Mouse (Mus musculus) myocyte (in vitro differentiated cells): ENCODE measurements around the gene Tmbim1.

Source experiments
- CEBPB ChIP-seq: IDR thresholded peaks from 2 replicates; pipeline ENCODE4 v1.6.1; 2011; ENCODE audit warnings: mild to moderate bottlenecking, moderate library complexity; ENCODE audit not compliant: poor library complexity, insufficient read depth, severe bottlenecking
- MAX ChIP-seq: IDR thresholded peaks from one replicate; pipeline ENCODE4 v1.6.1; 2011; ENCODE audit warnings: low read depth, mild to moderate bottlenecking, control low read depth
- MYOG ChIP-seq, 3 experiments: IDR thresholded peaks; one replicate each; pipeline ENCODE4 v1.6.1; 2011; ENCODE audit warnings: control low read depth in 2 of 3, low read depth in 2 of 3, mild to moderate bottlenecking in 2 of 3; ENCODE audit not compliant: insufficient read length in 2 of 3, control insufficient read depth in 1 of 3, insufficient read depth in 1 of 3
- POLR2A ChIP-seq: IDR thresholded peaks from one replicate; pipeline ENCODE4 v1.6.1; 2011; ENCODE audit warnings: low read depth, mild to moderate bottlenecking, control low read depth, moderate library complexity; ENCODE audit not compliant: insufficient read length
- POLR2AphosphoS2 ChIP-seq: IDR thresholded peaks from one replicate; pipeline ENCODE4 v1.6.1; 2011; ENCODE audit warnings: low read depth, control low read depth; ENCODE audit not compliant: insufficient read length
- TCF12 ChIP-seq: IDR thresholded peaks from one replicate; pipeline ENCODE4 v1.6.1; 2011; ENCODE audit warnings: mild to moderate bottlenecking, control low read depth; ENCODE audit not compliant: poor library complexity, insufficient read depth, severe bottlenecking
- TCF3 ChIP-seq: IDR thresholded peaks from one replicate; pipeline ENCODE4 v1.6.1; 2011; ENCODE audit warnings: low read depth, control low read depth; ENCODE audit not compliant: insufficient read length

GRCm38 (mm10) chr1:74334607-74335006, 29.2 kb upstream of the Tmbim1 start:
- TF ChIP-seq POLR2A (no peak), TCF3 (no peak), MYOG (IDR thresholded peaks at IDR 0.05; ENCODE audit: control insufficient read depth in 1 of 3, insufficient read depth in 1 of 3, insufficient read length in 2 of 3, low read depth in 2 of 3) (no peak), CEBPB (no peak), POLR2AphosphoS2 (no peak), TCF12 (no peak), MAX (no peak)
